Mouse (Mus musculus) megakaryocyte-erythroid progenitor cell, adult 5-6 weeks (primary cell): Measurements from ENCODE around the gene Irf6. TPM values are rescaled to one million over a fixed set of nuclear protein-coding genes. Genes with fewer than 3 reads are reported as not detected.
A peak's percentile ranks its signal among the peaks of the same experiment; 100 is the strongest.

Source experiments
- ATAC-seq: replicated peaks from 2 replicates; pipeline ENCODE4 v1.8.0; 2016; ENCODE audit warnings: mild to moderate bottlenecking, inconsistent platforms; ENCODE audit not compliant: severe bottlenecking, poor library complexity, low FRiP score, low TSS enrichment
- total RNA-seq, 2 experiments: library from RNA; stranded (forward) in 1 of 2; stranded (reverse) in 1 of 2; fragments of 200-1000, 215-1000 nt in 1 of 2; fragments of >200 nt in 1 of 2; fragmentation: Nextera tagmentation in 1 of 2; gene quantifications; 2 replicates each; pipeline ENCODE4 v1.2.3; 2014 to 2017

The Irf6 gene
- total RNA-seq, 2 experiments from 2014 or later: 0.19 TPM; not detected in 1

- no peak for ATAC-seq
Observed at GRCm38 (mm10) chr1:193194416-193195140, 41.7 kb downstream of the Irf6 start.

- ATAC-seq: no peak
Observed at GRCm38 (mm10) chr1:193195169-193195810, 42.4 kb downstream of the Irf6 start.

GRCm38 (mm10) chr1:193197494-193198205 is 44.7 kb downstream of the Irf6 start:
- peak; percentile 39; the same call in 1 of the 2 replicates for ATAC-seq

DNA sequence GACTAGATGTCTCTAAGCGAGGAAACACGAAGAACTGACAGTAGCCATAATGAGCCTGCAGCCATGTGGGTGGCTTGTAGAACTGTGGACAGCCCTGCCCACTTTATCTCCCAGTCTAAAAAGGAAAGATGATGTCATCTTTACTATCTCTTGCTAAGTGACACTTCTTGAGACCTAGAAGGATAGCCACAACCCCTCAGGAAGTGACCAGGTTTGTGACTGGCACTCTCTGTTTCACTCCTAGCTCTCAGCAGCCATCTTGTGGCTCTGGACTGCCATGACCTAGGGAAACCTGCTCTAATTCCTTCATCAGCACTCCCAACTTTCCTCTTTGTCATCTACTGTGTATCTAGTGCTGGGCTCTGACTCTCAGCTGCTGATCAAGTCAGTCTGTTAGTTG is 45.4 kb downstream of the Irf6 start:
- peak; percentile 21 for ATAC-seq

DNA sequence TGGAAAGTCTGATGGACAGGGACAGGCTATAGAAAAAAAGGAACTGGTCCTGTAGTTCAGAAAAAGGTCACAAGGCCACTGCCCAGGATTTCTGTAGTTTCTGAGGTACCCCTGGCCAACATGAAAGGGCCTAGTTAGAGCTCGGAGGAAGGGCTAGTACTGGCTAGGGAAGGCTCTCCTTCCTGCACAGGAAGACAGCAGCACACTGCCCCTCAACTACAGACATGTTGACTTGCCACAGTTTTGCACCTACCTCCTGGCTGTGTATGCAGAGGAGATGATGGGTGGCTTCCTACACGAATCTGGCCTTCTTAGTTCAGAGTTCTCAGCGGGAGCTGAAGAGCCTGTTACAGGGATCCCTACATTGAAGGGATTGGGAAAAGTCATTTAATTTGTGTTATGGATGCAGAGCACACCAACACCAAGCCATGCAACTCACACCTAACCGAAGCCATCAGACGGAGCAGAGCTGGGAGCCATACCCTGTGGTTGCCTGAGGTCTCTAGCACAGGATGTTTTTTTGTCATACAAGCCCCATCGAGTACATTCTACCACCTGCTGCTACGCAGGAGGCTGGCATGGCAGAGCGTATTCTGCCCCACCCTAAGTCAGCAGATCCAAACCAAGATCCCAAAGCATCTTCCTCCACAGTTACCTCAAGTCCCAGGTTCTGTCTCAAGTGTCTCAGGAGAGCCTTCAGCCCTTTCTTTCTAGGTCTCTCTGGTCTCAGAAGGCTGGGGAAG is 47.9 kb downstream of the Irf6 start:
- ATAC-seq: 0 out of 2 replicates have a peak, but pooled peaks have one; percentile 15

DNA sequence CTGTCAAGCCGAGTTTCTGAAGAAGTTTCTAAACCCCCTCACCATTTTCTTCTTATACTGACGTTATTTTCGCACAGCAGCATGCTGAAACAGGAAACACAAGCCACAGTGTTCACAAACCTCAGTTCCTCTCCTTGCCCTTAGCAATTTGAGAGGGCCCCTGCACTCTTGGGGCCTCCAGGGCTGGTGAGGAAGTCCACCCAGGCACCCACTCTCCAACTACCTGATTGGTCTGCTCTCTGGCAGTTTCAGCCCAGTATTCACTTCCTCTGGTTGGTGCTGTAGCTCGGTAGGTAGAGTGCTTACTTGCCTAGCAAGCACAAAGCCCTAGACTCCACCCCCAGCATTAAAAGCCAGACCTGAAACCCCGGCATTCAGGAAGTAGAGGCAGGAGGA is 48.5 kb downstream of the Irf6 start, which contains the start of gene Traf3ip3:
Gene Traf3ip3, minus strand, starts transcription at position 321 of the 396 bp plus-strand sequence.
- peak; percentile 40 for ATAC-seq

DNA sequence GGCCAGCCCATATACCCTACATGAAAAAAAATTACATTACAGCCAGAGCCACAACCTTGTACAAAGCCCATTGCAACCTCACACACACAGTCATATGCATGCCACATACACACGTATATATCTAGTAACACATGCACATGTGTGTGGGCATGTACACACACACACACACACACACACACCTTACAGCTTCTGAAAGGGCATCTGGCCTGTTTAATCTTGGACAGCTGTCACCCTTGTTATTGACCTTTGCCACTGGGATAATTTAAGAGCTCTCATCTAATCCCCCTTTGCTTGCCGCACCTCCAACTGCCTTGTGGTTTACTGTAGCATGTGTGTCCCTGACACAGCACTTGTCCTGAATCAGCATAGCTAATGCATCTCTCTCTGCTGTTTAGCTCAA is 50.9 kb downstream of the Irf6 start:
- ATAC-seq: 0 out of 2 replicates have a peak, but pooled peaks have one; percentile 40

GRCm38 (mm10) chr1:193205431-193205830 is 52.5 kb downstream of the Irf6 start:
- ATAC-seq: no peak

- no peak for ATAC-seq
Observed at GRCm38 (mm10) chr1:193207503-193207902, 54.6 kb downstream of the Irf6 start, which contains the start of gene Lamb3. Gene Lamb3 (plus strand): TSS chr1:193207699.

DNA sequence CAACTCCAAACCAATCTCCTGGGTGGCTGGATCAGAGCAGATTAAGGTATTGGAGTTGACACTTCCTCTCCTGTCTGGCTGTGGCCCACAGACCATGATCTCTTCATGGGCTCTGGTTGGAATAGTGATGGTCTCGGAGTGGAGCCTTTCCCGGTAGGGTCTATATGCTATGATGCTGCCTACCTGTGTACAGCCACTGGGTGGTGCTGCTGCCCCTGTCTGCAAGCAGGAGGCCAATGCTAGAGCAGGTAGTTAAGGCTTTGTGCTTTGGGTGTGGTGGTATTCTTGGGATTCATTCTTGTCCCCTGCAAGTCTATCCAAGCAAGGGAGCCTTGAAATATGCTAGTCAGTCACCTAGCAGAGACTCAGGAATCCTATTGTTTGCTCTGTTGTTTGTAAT is 55.3 kb downstream of the Irf6 start:
- ATAC-seq: peak; percentile 96

DNA sequence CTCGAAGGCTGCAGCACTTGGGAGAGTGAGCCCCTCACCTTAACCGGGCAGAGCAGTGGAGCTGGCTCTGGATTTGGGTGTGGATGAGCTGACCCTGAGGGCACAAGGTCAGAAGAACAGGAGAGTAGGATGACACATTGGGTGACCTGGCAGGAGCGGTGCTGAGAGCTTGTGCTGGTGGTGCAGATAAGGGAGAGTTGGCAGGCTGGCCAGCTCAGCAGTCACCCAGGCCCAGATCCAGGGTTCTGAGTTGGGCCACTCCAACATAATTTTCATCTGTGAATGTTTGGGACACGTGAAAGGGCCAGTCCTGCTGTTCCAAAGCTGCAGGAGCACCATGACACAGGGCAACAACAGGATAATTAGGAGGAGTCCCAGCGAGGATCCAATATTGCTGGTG is 58.5 kb downstream of the Irf6 start:
- ATAC-seq: no peak; the same call in 1 of the 2 replicates

DNA sequence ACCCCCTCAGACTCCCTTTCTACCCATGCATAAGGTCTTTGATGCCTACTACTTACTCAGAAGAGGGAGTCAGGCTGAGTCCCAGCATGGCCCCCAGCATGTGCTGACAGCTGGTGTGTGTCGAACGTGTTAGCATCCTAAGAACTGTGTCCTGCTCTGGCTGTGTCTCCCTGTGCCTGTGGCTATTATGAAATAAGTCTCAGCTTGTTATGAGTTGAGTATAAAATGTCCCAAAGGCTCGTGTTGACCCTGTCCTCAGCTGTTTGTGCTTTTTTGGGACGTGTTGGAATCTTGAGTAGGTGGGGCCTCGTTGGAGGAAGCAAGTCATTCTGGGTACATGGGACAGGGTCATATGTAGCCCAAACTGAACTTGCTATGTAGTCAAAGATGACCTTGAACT is 61.1 kb downstream of the Irf6 start:
- ATAC-seq: no peak

- ATAC-seq: no peak
Observed at GRCm38 (mm10) chr1:193216000-193216399, 63.1 kb downstream of the Irf6 start.

- ATAC-seq: no peak
Observed at GRCm38 (mm10) chr1:193220408-193220807, 67.5 kb downstream of the Irf6 start.

Other genes starting within 250 kb of the Irf6 start
- not detected in 2 replicates for gene Syt14, start 117.3 kb upstream of the Irf6 start, total RNA-seq (2014; fragmentation: Nextera tagmentation)
- not detected in 2 replicates for gene Syt14, start 117.3 kb upstream of the Irf6 start, total RNA-seq (2017)
- 20.6 and 27.2 TPM in 2 replicates for gene Diexf, start 22.8 kb upstream of the Irf6 start, total RNA-seq (2014; fragmentation: Nextera tagmentation)
- 15.5 and 39.4 TPM in 2 replicates for gene Diexf, start 22.8 kb upstream of the Irf6 start, total RNA-seq (2017)
- 6.6 and 6.9 TPM in 2 replicates for gene A130010J15Rik, start 14.9 kb downstream of the Irf6 start, total RNA-seq (2014; fragmentation: Nextera tagmentation)
- gene A130010J15Rik, start 14.9 kb downstream of the Irf6 start, total RNA-seq (2017): 12.0 and 13.1 TPM in 2 replicates
- gene Traf3ip3, start 48.6 kb downstream of the Irf6 start, total RNA-seq (2014; fragmentation: Nextera tagmentation): 16.3 and 37.9 TPM in 2 replicates
- 2.8 and 12.9 TPM in 2 replicates for gene Traf3ip3, start 48.6 kb downstream of the Irf6 start, total RNA-seq (2017)
- 0.42 TPM in 1 of 2 replicates, not detected in the other for gene Lamb3, start 54.6 kb downstream of the Irf6 start, total RNA-seq (2014; fragmentation: Nextera tagmentation)
- not detected in 2 replicates for gene Lamb3, start 54.6 kb downstream of the Irf6 start, total RNA-seq (2017)
- not detected in 2 replicates for gene Hsd11b1, start 111.0 kb downstream of the Irf6 start, total RNA-seq (2014; fragmentation: Nextera tagmentation)
- gene Hsd11b1, start 111.0 kb downstream of the Irf6 start, total RNA-seq (2017): 0.91 TPM in 1 of 2 replicates, not detected in the other
- 1.2 TPM in 1 of 2 replicates, not detected in the other for gene G0s2, start 120.1 kb downstream of the Irf6 start, total RNA-seq (2014; fragmentation: Nextera tagmentation)
- not detected in 2 replicates for gene G0s2, start 120.1 kb downstream of the Irf6 start, total RNA-seq (2017)
- gene Camk1g, start 217.2 kb downstream of the Irf6 start, total RNA-seq (2014; fragmentation: Nextera tagmentation): not detected in 2 replicates
- gene Camk1g, start 217.2 kb downstream of the Irf6 start, total RNA-seq (2017): not detected in 2 replicates